Mouse (Mus musculus) cerebellum, adult (tissue): ENCODE measurements around the gene Mrs2.
"Not testable (repeated sequence)": the region's sequence is repeated elsewhere in the genome, so short reads cannot be mapped to it uniquely, and the experiment has no call there.

Source experiments
- ATAC-seq: cut with Nextera tagmentation; 2 replicates; pipeline ENCODE4 v1.9.2; 2017; ENCODE audit warnings: mild to moderate bottlenecking, moderate library complexity, mixed read lengths; ENCODE audit not compliant: insufficient number of reproducible peaks, low FRiP score, low TSS enrichment

Gene Mrs2

DNA sequence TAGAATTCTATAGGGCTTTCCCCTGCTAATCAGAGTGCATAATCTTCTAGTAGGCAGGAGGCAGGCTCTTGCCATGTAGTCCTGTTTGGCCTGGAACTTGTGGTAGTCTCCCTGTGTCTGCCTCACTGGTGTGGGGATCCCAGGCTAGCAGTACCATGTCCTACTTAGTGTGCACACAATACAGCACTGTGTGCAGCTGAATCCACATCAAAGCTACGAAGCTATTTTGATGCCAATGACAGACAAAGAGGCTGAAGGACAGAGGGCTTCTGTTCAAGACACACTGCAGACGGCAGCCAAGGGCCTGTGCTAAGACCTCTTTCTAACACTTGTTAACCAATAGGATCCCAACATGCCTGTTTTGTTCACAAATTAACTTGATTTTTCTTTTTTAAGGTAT, 34.7 kb downstream of the Mrs2 start:
- ATAC-seq, result peak; percentile 32; the same call in 1 of the 2 replicates

DNA sequence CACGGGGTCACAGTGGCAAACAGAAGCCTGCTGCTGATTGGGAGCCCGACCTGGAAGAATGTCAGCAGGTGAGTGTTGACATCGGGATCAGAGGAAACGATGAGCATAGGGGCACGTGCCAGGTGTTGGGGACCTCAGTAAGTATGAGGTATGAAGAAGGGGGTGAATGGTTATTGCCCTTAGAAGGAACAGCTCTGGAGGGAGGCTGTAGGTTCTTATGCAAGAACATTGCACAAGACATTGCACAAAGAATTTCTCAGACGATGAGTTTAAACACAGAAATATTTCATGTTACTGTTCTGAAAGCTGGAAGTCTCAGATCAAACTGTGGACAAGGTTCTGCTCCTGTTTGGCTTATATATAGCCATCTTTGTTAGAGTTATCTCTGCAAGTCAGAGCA, 39.1 kb downstream of the Mrs2 start:
- ATAC-seq, result no peak

DNA sequence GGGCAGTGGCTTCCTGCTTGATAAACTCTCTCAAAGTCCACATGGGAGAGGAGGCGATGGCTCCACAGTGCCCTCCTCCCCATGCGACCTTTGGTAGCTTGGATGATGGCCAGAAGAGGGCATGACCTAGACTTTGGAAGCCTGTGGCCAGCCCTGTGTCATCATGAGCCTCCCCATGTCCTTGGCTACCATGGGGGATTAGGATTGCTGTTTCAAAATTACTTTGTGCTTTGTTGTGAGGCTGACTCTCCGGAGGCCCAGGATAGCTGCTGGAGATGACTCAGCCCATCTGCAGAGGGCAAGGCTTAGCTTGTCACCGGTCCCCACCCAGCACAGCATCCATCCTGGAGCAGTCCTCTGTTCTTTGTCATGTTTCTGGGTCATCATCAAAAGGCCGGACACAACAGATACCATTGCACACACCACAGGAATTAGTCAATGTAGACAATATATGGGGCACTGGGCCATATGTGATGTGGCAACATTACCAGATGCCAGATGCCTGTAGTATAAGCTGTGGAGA, 42.3 kb downstream of the Mrs2 start:
- no peak for ATAC-seq

DNA sequence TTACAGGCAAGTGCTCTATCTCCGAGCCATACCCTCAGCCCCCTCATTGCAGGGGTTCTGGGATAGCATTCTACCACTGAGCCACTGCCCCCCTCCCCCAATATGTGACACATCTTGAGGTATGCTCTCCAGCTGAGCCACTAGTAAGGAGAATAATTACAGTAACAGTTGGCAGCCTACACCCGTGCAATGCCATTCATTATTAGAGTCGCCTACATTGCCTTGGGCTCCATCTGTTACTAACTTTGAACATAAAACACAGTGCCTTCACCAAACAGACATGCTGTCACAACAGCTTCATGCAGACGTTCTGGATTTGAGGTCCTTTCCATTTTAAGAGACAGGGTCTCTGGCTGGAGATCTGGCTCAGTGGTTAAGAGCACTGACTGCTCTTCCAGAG, 43.8 kb downstream of the Mrs2 start:
- no peak for ATAC-seq

DNA sequence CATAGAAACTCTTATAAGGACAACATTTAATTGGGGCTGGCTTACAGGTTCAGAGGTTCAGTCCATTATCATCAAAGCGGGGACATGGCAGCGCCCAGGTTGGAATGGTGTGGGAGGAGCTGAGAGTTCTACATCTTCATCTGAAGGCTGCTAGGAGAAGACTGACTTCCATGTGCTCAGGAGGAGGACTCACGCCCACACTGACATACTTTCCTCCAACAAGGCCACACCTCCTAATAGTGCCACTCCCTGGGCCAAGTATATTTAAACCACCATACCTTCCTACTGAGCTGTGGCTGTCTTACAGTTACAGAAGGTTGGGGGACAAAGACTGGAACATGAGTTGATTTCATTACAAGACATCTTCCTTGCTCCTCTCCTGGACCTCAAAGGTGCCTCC, 48.4 kb downstream of the Mrs2 start:
- not testable (repeated sequence) for ATAC-seq

DNA sequence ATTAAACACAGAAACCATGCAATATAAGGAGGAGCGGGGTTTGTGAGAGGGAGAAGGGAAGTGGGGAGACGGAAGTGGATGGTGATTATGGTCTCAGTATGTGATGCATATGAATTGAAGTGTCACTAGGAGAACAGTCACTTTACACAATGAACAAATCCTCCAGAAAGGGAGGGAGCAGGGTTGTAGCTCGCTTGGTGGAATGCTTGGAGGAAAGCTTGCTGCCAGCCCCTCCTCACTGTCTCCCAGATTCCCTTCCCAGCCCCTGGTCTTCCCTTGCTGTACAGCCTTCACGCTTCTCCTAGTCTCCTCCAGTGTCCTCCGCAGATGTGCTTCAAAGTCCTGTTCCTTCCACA, 54.4 kb downstream of the Mrs2 start:
- ATAC-seq, result 0 out of 2 replicates have a peak, but pooled peaks have one; percentile 43

DNA sequence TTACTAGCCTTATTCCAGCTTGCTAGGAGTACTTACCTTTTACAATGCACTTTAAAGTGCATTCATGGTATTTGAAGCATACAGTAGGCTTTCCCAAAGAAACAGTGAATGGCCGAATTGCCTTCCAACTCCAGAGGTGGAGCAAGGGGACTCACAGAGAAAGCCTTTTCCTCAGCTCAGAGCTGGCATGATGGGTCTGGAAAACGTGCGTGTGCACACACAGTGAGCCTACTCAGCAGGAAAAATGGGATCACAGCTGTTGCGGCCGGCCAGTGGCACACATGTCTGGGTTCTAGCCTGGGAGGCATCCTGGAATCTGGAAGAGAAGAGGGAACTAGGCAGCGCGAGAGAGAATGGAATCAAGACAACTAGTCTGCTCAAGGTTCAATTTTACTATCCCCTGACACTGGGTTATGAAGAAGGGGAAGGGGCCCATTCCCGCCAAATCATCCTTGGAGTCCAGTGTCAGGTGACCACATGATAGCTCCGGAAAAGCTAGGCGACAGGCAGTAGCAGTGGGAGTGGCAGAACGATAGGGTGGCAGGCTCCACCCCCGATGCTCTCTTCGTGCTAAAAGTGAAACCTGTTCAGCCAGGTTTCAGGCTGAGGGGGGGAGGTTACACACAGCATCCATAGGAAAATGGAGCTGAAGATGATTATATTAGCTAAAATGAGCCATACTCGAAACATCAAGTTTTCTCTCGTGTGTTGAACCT, 54.9 kb downstream of the Mrs2 start:
- 0 out of 2 replicates have a peak, but pooled peaks have one; percentile 21 for ATAC-seq

DNA sequence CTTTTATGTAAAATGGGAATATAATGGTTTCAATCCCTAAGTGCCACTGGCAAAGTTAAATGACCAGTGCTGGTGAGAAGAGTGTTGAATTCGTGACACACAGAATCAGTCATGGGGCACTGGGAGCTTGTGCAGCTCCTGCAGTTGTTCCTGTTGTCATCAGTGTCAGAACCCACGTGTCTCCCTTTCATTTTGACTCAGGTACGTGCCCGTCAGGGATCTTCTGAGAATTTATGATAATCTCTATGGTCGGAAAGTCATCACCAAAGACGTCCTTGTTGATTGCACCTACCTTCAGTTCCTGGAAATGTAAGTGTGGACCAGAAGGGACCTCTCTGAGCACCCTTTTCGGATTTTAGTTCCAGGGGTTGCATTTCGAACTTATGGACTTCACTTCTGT, 58.1 kb downstream of the Mrs2 start:
- ATAC-seq, result no peak

DNA sequence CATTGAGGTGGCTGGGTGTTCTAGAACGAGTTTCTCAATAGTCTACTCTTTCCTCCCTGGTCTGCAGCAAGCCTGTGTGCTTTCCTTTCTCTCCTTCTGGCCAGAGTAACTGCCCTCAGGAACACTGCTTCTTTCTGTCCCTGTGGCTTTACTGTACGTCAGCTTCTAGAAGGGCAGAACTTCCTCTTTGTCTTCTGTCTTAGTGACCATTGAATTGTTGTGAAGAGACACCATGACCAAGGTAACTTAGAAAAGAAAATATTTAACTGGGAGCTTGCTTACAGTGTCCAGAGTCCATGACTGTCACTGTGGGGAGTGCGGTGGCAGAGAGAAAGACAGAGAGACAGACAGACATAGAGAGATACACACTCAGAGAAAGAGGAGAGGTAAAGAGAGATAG, 60.1 kb downstream of the Mrs2 start:
- no peak for ATAC-seq

DNA sequence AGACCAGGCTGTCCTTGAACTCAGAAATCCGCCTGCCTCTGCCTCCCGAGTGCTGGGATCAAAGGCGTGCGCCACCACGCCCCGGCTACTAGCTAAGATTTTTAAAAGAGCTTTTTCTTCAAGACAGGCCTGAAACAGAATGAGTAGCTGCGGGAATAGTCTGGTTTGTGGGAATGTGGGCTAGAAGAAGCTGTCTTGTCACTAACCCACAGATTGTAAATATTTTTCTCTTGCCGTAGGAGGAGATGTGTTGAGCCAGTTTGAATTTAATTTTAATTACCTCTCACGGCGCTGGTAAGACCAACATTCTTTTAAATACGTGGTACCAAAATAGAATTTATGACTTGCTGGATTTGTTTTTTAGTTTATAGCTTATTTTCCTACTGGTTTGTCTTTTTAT, 61.5 kb downstream of the Mrs2 start:
- no peak for ATAC-seq

DNA sequence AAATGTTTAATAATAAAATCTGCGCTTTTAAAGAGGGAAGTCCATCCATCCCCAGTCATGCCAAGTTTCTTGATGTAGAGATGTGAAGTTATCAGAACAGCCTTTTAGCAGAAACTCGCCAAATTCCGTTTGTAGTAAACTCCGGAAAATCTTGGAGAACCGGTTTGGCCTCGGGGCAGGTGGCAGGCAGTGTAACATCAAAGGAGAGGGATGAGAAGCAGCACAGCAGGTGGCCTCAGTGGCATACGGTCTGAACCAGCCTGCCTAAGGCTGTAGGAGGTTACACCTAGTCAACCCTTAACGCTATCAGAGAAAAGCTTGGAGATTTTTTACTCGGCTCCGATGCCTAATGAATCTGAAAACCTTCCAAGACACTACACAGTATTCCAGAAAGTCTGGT, 64.7 kb downstream of the Mrs2 start:
- no peak for ATAC-seq

DNA sequence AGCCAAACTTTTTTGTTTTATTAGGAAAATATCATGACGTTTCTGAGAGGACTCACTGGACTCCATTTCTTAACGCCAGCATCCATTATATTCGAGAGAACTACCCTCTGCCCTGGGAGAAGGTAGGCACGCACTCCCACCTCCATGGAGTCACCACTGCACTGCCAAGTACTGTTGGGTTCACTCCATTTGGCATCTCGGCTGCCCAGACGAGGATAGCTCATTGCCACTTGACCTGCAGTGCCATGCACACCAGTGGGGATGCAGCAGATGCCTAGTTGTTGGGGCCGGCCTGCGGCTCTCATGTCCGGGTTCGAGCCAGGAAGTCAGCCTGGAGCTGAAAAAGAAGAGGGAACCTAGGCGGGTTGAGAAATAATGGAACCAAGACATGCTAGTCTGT, 65.1 kb downstream of the Mrs2 start:
- ATAC-seq, result peak; percentile 36; the same call in 1 of the 2 replicates

DNA sequence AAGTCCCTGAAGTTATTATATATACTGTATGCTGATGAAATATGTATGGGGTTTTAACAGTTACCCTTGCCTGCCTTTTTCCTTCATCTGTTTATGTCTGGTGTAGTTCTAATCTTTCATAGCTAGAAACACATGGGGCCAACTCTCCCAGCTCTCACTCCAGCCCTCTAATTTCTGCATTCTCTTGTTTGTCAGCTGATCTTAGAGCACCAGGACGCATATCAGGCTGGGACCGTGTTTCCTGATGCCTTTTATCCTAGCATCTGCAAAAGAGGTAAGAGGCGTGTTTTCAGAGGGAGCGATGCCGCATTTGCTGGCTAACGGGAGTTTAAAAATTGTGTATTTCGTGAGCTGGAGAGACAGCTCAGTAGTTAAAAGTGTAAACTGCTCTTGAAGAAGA, 67.5 kb downstream of the Mrs2 start:
- no peak for ATAC-seq

DNA sequence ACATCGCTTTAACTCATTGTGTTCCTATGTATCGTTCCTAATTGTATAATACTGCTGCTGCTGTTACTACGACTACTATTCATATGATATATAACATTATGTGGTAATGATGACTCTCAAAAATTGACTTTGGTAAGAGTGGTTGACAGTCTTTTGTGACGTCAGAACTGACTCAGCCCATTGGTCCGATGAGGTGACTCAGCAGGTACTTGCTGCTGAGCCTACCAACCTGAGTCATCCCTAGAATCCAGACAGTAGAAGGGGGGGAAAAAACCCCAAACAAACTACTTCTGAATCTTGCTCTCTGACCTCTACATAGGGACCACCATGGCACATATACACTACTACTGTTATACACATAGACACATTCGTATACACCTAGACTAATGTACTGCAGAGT, 71.3 kb downstream of the Mrs2 start:
- ATAC-seq, result no peak

DNA sequence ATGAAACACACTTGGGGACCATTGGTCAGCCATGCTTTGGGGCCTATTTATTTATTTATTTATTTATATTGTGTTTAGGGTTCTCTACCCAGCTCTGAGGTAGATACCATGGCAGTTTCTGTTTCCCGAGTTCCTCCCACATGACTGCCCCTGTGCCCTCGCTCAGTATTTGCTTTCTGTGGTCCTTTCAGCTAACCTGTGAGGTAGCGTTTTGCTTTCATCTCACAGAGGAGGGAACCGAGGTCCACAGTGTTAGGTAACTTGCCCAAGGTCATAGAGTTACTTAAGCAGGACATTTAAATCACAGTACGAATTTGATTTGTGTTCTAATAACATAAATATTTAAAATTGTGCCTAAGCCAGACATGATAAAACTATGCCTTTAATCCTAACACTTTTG, 73.0 kb downstream of the Mrs2 start:
- no peak for ATAC-seq

DNA sequence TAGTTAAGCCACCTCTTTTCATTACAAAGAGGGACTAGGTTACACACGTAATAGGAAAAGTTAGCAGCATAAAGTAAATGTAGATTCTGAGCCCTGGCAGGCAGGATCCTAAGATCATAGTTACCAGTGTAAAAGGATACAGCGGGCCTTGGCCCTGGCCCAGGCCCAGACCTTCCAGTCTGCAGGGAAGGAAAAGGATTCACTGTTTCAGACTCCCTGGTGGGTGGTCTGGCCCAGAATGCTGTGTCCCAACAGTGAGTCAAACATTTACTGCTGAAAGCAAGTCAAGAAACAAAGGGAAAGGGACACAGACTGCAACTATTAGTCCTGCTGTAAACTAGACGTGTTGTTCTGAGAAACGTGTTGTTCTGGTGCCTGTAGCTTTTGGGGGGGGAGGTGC, 74.6 kb downstream of the Mrs2 start:
- ATAC-seq, result no peak

DNA sequence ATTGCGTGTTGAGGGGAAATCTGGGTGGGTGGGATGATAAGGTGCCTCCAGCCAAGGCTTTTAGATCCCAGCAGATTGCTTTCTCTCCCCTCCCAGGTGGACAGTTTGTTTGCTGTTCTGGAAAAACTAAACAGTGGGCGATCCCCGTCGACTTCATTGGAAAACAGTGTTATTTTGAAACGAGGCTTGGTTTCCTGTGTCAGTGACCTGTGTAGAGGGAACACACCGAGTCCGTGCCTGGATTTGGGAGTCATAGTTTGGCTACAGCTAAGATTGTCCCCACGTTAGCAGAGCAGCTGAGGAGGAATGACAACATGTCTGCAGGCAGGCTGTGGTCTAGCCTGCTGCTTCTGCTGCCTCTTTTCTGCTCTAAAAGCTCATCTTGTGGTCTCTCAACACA, 76.9 kb downstream of the Mrs2 start:
- ATAC-seq, result no peak

DNA sequence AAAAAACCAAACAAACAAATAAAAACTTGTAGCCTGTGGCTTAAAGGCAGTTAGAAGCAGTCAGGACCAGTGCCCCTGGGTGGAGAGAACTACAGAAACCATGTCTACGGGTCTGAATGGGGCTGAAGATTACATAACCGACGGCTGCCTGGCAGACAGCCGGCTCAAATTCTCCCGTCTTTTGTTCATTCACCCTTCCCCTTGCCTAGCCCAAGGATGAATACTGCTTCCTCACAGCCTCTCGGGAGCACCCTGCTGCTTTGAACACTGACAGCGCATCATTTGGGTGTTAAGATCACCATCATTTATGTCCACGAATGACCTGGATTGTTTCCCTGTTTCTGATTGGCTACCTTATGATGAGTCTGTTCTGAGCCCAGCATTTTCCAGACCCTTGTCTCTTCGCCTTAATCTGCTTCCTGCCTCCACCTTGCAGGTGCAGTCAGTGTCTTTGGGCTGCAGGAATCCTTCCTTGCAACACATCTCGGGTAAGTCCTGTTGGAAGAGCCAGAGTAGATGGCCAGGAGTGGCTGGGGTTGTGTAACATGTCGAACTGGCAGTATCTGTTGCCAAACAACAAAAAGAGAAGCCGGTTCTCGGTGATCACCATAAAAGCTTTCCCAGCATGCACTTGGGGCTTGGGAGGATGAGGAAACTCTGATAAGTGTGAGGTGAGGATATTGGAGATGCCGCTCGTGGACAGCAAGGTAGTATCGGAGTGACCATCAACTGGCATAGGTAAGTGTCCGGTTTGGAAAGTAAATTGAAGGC, 77.5 kb downstream of the Mrs2 start, which contains the start of gene Gpld1:
Gene Gpld1, plus strand, starts transcription at position 641 of the 771 bp plus-strand sequence.
- 0 out of 2 replicates have a peak, but pooled peaks have one; percentile 3 for ATAC-seq

DNA sequence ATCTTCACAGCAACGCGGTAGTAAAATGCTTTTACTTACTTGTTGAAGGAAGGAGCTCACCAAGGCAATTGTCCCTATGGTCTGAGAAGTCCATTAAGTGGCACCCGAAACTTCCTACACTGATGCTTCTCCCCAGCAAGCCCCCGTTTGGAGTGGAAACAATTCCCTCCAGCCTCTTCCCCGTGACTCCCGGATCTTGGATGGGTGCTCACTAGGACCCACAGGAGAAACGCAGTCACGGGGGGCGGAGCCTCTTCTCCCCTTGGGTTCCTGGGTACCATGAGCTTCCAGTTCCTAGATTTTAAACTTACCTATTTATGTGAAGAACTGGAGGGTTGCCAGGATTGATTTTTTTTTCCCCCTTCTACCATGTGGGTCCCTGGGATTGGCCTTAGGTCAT, 80.7 kb downstream of the Mrs2 start:
- ATAC-seq, result no peak

DNA sequence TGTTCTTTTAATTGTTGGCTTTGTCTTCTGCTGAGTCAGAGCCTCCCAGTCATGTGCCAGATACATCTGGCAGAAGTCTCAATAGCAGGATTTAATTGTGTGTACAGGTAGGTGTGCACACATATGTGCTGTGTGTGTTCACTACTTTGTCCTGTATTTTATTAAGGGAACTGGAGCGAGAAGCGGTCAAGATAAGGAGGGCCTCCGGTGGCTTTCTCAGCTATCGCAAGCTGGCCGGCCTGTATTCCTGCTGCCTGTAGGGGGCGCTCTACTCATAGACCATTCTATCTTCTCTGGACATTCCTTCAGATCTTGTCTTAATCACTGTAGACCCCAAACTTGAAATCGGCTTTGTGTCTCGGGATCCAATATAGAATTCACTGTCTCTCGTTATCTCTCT, 81.5 kb downstream of the Mrs2 start:
- ATAC-seq, result peak; percentile 23; the same call in 1 of the 2 replicates

DNA sequence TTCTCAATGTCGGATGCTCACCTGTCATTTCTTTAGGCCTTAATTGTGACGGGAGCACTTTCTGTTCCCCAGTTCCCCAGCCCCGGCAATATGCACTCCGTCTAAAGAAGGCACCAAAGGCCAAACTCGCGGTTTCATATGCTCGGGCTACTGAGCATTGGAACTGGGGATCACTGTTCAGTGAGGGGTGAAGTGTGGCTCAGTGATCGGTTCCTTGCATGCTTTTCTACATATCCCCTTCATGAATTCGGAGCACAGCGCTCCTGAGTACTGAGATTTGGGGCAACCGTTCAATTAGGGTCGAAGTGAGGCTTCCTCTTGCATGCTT, 82.4 kb downstream of the Mrs2 start:
- peak; percentile 23 for ATAC-seq
